Mouse (Mus musculus): ENCODE results near the gene Dnajb14.
A peak's percentile ranks its signal among the peaks of the same experiment; 100 is the strongest.
"Not testable (repeated sequence)": the region's sequence is repeated elsewhere in the genome, so short reads cannot be mapped to it uniquely, and the experiment has no call there.

Dnajb14 gene

GRCm38 (mm10) chr3:137918932-137919311 lies 51.4 kb downstream of the Dnajb14 start:
- DNase-seq: no peak

GRCm38 (mm10) chr3:137919398-137919797 lies 51.9 kb downstream of the Dnajb14 start:
- DNase-seq: no peak

- DNase-seq: no peak
These were observed 53.1 kb downstream of the Dnajb14 start for GRCm38 (mm10) chr3:137920594-137920993.

DNA sequence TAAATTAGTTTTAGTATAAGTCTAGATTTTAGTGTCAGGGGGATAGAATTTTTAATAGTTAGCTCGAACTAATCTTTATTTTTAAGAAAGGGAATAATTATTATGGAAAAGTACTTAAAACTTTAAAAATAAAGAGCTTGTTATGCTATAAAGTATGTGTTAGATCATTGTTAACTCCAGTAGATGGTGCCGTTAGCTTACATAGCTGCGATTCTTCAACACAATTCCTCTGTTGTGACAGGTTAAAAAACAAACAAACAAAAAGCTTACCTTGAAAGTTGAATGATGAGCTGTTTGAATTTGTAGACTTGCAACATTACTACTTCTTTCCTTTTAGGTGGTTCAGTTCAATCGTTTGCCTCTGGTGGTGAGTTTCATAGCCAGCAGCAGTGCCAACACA lies 59.5 kb downstream of the Dnajb14 start:
- no peak for DNase-seq

DNA sequence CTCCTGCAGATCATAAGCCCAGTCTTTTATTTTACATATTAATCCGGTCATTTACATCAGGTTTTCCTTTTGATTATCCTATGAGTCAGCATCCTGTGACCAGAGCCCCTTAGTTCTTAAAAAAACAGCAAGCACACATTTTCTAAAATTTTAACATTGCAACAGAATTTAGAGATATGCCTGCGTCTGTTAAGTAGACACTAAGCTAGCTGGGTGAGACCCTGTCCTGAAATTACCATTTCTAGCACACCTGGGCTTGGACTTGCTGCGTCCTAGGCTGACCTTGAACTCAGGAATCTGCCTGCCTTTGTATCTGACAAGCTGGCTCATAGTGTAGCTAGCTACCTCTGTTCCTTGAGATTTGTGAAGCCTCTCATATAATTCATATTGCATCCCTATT lies 62.5 kb downstream of the Dnajb14 start:
- no peak for DNase-seq

GRCm38 (mm10) chr3:137932748-137933147 lies 65.3 kb downstream of the Dnajb14 start:
- DNase-seq: no peak

DNA sequence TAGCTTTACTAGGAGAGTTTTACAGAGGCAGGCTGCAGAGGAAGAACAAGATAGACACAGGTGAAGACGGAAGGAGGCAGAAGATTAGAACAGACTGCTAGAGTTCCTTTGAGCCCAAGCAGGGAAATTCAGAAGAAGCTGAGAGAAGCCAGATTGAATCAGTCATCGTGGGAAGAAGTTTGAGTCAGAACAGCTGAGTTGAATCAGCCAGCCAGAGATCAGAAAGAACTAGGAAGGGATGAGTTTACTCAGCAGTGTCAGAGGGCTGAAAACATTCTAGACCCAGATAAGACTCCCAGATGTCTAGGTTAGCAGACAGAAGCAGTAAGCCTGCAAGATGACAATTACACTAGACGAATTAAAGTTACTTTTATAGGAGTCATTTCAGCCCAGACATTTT lies 66.5 kb downstream of the Dnajb14 start:
- DNase-seq: no peak

GRCm38 (mm10) chr3:137935570-137936525 lies 68.4 kb downstream of the Dnajb14 start:
- no peak for DNase-seq

DNA sequence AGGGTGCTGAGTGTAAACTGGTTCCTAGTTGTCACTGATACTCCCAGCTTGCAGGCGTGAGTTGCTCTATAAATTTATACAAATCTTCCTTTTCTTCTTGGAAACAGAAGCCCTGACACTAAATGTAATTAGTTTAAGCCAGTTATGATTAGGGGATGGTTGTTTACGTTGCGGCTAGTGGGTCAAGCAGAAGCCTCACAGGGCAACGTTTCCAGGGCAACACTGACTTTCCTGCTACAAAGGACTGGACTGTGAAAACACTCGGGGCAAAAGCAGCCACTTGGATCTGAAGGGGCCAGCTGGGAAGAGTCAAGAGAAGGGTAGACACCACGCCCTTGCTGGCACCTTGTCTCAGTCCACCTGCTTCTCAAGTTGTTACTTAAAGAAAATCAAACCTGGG lies 69.1 kb downstream of the Dnajb14 start:
- no peak for DNase-seq

DNA sequence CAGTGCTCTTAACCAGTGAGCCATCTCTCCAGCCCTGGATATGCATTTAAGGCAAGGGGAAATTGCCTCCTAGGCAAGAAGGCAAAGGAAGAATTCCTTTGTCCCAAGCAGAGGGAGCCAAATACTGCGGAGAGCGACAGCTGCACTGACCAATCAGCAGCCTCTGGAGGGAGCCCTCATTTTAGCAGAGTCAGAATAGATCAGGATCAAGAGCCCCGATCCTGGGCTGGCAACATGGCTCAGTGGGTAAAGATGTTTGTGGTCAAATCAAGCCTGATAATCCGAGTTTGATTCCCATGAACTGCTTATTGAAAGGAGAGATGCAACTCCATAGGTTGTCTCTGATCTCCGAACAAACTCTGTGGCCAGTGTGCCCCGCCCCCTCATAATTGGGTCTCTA lies 71.1 kb downstream of the Dnajb14 start:
- DNase-seq: no peak

GRCm38 (mm10) chr3:137940757-137941156 lies 73.3 kb downstream of the Dnajb14 start:
- DNase-seq: no peak

- no peak for DNase-seq
These were observed 74.1 kb downstream of the Dnajb14 start for GRCm38 (mm10) chr3:137941555-137941954.

DNA sequence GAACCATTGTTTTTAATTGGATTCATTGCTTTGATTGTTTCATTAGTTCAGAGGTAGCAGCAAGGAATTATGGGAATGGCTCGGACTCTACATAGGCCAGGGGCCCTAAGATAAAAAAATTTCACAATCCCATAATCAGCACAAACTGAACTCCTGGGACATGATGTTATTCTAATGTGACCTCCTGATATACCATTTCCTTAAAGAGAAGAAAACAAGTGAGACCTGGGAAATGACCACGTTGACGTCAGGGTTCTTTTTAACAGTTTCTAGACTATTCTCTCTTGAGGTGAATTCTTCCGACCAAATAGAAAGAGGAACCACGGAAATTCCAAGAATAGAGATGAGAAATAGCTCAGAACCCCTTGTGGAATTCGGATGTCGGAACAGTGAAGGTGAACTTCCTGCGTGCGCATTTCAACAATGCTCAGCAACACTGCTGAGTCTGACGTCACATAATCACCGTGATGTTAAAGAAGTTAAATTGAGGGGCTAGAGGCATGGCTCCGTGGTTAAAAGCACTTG lies 74.7 kb downstream of the Dnajb14 start:
- DNase-seq: no peak

- no peak for DNase-seq
These were observed 76.3 kb downstream of the Dnajb14 start for GRCm38 (mm10) chr3:137943737-137944154.

- DNase-seq: no peak
These were observed 79.4 kb downstream of the Dnajb14 start for GRCm38 (mm10) chr3:137946827-137947226.

DNA sequence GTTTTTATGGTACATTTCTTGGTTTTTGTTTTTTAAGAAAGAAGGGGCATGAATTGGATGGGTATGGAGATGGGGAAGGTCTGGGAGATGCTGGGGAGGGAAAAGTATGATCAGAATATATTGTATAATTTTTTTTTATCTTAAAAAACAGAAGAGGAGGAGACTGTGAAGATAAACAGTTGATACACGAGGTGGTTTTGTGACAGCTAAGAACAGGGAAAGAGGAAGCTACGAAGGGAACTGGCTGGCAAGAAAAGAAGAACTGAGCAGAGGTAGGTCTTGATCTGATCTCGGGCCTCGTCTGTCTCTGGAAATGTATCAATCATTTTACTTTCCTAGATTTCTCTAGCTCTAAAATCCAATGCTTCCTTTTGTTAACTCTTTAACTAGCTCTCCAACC lies 80.0 kb downstream of the Dnajb14 start:
- DNase-seq: peak; percentile 42 to 61

DNA sequence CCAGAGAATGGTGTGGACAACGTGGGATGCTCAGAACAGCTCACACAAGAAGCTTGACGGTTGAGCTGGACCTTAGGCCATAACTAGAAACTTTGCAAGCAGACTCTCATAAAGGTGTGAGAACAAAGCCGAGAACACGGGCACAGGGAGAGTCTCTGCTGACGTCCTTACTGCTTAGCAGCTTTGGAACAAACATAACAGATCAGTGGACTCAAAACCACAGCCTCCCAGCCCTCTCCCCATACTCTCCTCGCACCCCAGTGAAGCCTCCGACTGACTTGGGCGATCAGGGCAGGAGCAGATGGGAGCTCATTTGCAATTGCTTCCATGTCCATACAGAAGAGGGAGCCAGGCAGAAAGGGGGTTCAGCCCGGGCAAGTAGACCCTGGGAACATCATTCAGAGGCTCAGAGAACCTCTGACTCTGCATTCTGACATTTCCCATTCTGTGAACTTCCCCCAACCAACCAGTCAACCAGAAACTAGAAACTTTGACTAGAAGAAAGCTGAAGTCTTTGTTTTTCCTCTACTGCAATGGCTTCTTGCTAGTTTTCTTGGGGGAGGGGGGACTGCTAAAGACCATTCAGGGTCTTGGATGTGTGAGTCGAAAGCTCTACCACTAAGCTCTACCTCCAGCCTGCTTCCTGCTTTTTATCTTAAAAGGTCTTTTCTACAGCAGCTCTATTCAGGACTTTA lies 82.9 kb downstream of the Dnajb14 start:
- peak; percentile 52 to 57 for DNase-seq

GRCm38 (mm10) chr3:137951302-137951701 lies 83.8 kb downstream of the Dnajb14 start:
- not testable (repeated sequence) for DNase-seq

- no peak for DNase-seq
These were observed 84.3 kb downstream of the Dnajb14 start for GRCm38 (mm10) chr3:137951819-137952218.

DNA sequence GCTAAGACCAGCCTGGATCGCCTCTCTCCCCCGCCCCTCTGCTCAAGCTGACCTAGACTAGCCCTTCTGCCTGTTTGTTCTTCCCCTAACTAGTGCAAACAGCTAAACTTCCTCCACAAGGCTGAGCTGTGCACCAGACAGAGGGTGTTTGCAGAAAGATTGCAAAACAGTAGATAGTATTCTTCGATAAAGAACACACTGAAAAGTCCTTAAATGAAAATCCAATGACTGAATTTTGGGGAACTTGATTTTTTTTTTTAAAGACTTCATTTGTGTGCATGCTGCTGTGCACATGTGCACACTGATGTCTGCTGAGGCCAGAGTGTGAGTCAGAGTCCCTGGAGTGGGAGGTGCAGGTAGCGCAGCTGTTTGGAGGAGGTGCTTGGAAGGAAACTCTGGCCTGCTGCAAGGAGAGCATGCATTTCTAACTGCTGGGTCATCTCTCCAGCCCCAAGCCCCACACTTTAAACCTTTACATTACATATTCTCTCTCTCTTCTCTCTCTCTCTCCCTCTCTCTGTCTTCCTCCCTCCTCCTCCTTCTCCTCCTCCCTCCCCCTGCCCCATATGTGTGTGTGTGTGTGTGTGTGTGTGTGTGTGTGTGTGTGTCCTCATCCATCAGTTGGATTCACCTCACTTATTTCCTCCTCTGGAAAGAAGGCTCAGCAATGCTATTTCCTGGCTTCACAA lies 84.9 kb downstream of the Dnajb14 start:
- DNase-seq: peak; percentile 51 to 59

DNA sequence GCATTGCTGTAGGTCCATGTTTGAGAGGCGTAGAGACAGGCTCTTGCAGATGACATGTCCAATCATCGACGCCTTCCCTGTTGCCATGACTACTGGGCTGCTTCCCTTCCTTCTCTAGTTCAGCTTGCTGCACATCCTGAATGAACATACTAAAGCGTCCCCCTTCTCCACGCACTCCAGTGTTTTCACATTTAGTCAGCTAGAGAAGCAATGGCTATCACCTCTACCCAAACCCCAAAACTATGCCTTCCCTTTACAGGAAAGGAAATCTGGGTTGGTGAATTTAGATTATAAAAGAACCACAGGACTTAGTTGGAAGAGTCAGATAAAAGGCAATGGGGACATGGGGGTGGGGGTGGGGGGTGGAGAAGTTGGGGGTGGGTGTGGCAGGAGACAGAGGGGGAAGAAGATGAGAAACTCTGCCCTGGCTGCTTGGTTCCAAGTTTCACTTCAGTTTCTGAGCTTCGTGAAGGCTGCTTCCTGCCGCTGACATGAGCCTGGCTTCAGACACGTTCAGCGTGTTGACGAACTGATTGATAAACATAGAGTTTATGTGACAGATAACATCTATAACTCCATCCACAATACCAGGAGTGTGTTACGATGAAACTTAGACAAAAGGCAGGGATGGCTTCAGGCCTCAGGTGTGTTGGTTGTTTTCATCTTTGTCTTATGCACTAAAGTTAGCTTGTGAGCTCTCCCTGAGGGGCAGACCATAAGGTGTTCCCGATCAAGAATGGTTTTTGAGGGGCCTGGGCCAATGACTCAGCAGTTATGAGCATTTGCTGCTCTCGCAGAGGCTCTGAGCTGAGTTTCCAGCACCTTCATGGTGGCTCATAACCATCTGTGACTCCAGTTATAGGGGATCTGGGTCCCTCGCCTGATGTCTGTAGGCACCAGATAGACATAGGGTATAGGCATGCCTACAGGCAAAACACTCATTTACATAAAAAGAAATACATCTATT lies 85.7 kb downstream of the Dnajb14 start:
- peak; percentile 65 to 71 for DNase-seq

Data from B cell, adult 2 months (primary cell).